In the genomic region with DNA sequence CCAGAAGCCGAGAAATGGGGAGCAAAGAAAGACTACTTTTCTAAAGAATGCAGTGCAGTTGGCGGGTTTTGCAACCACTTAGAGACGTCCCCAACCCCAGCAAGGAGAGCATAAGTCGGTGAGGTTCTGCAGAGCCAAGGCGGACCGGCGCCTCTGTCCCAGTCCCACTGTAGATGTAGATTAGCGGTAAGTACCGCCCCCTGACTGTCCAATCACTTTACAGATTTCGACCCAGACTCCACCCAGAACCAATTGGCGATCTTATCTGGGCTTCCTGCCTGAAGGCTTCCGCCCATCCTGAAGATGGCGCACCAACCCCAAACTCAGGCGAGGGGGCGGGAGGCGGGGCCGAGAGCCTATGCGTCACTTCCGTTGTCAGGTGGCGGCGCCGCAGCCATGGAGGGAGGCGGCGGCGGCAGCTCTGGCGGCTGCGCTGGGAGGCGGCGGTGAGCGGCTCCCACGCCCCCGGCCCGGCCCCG, we compare ENCODE assay signal across 8 mouse cellular contexts. TPM values are rescaled to one million over a fixed set of nuclear protein-coding genes. Genes with fewer than 3 reads are reported as not detected.
DNase-seq lines count a peak whose midpoint lies in the region; ATAC-seq lines count a peak whose summit lies in the region.

Gene Stk40 (plus strand): TSS at position 368 of the 479 bp plus-strand sequence.

- DNase-seq in WW6 (ENCODE audit: low read depth, low spot score): peak; percentile 93
- peak; percentile 89 to 96 for DNase-seq in cerebellum, postnatal 4 days (ENCODE audit: low spot score in 2 of 2)
- peak; percentile 97 for DNase-seq in gastrocnemius, adult 18-20 months (ENCODE audit: low spot score)
- peak; percentile 90 to 95 for DNase-seq in left cerebral cortex, adult 18-20 months (ENCODE audit: low spot score in 2 of 2)
- peak; percentile 95 for DNase-seq in right cerebral cortex, adult 18-20 months
- DNase-seq in urinary bladder, postnatal 10 days (ENCODE audit: low spot score): peak; percentile 86

- H3K27me3 ChIP-seq in hindbrain, embryonic 16.5 days (replicated peaks; ENCODE audit: control insufficient read depth, insufficient read depth, low read length): no peaks in the 10 kb centered on the region

- peak within 1 kb of the TSS; percentile 91 for H3K4me3 ChIP-seq in hindbrain, embryonic 16.5 days (ENCODE audit: low read length)
- peak within 1 kb of the TSS; percentile 78 for H3K4me3 ChIP-seq in macrophage (ENCODE audit: inconsistent target)

- no peaks in the 10 kb centered on the region for H3K9me3 ChIP-seq in hindbrain, embryonic 16.5 days (ENCODE audit: control insufficient read depth, low read length)

- WGBS in hindbrain, embryonic 16.5 days: under 1% methylated on average over 18 of the region's 34 CpGs
- under 1% methylated on average over 33 of the region's 34 CpGs for WGBS in macrophage (ENCODE audit: missing documents)

- H3K79me2 ChIP-seq in macrophage (ENCODE audit: inconsistent target): peaks cover 78% of the 10 kb centered on the region

- ATAC-seq in hindbrain, embryonic 16.5 days: peak; percentile 96

- H3K9ac ChIP-seq in hindbrain, embryonic 16.5 days (ENCODE audit: low read depth, low read length): peak within 1 kb of the TSS; percentile 89

- no peaks in the 10 kb centered on the region for H3K36me3 ChIP-seq in hindbrain, embryonic 16.5 days (ENCODE audit: control insufficient read depth, insufficient read depth, low read length)
- H3K36me3 ChIP-seq in macrophage (ENCODE audit: inconsistent target): peaks cover 2% of the 10 kb centered on the region; the same call in 1 of the 2 replicates

- H3K27ac ChIP-seq in hindbrain, embryonic 16.5 days (ENCODE audit: low read depth, low read length): peak within 1 kb of the TSS; percentile 81
- H3K27ac ChIP-seq in macrophage: peak within 1 kb of the TSS; percentile 80

- peak within 1 kb of the TSS; percentile 82 for H3K4me2 ChIP-seq in hindbrain, embryonic 16.5 days (ENCODE audit: low read length)

- peaks cover 37% of the 10 kb centered on the region for H3K4me1 ChIP-seq in hindbrain, embryonic 16.5 days (ENCODE audit: control insufficient read depth, insufficient read depth, low read depth, low read length)

RNA-seq across cellular contexts. Expression of gene Stk40, which starts in this region (rescaled TPM):
- total RNA-seq in gastrocnemius, adult 18-20 months (2021): 100 to 1,000 TPM; 113 to 127 TPM
- 29.5 and 34.3 TPM in 2 replicates for polyA plus RNA-seq in hindbrain, embryonic 16.5 days (2015; fragmentation: Nextera tagmentation; extraction: Ambion mirVana)
- 10 to 100 TPM; 43.5 to 48.3 TPM for total RNA-seq in left cerebral cortex, adult 18-20 months (2021)
- total RNA-seq in macrophage (2018; cell fraction: chromatin; rRNA removed): 100 to 1,000 TPM in 16 of 26 experiments, 10 to 100 TPM in 10; 28.6 to 423 (median 113) TPM
- total RNA-seq in macrophage (2018; cell fraction: cytosol; rRNA removed): 100 to 1,000 TPM in 6 of 26 experiments, 10 to 100 TPM in 20; 25.5 to 234 (median 49.3) TPM
- 100 to 1,000 TPM in 14 of 26 experiments, 10 to 100 TPM in 12; 30.0 to 320 (median 112) TPM for total RNA-seq in macrophage (2018; cell fraction: nucleus; rRNA removed)
- polyA plus RNA-seq in macrophage (2018): 16.8 to 26.2 TPM (median 19.5 TPM) in 3 replicates

Comparison
In these comparisons a context has a peak if more than half of its experiments do, and no peak if none do; other contexts are left out.
1. Peak in every context shown above with its lines: DNase-seq, ATAC-seq, H3K4me3 ChIP-seq and H3K27ac ChIP-seq.